Mouse (Mus musculus) forebrain, embryonic 11.5 days (tissue): ENCODE measurements around the gene Unc13d. TPM values are rescaled to one million over a fixed set of nuclear protein-coding genes. Genes with fewer than 3 reads are reported as not detected.

ENCODE experiments used
- ATAC-seq: fragments of 200-750 bp; cut with Nextera tagmentation; replicated peaks from 2 replicates; pipeline ENCODE4 v1.8.0; 2017; ENCODE audit warnings: moderate TSS enrichment; ENCODE audit not compliant: low FRiP score
- DNase-seq: peaks from one replicate; pipeline ENCODE4 v3.0.0-alpha.2; 2017; ENCODE audit warnings: low spot score
- H3K27ac ChIP-seq: fragments of 300-500 bp; sonication (generic); 2 replicates; pipeline ENCODE4 v1.5.1; 2014; ENCODE audit warnings: low read depth, low read length
- H3K27me3 ChIP-seq: fragments of 300-500 bp; sonication (generic); 2 replicates; pipeline ENCODE4 v1.6.1; 2014; ENCODE audit warnings: mild to moderate bottlenecking, low read length, mixed read lengths; ENCODE audit not compliant: control insufficient read depth, insufficient read depth
- H3K36me3 ChIP-seq: fragments of 300-500 bp; sonication (generic); 2 replicates; pipeline ENCODE4 v1.6.1; 2014; ENCODE audit warnings: mild to moderate bottlenecking, low read length, moderate library complexity, mixed read lengths; ENCODE audit not compliant: control insufficient read depth, insufficient read depth
- H3K4me1 ChIP-seq: fragments of 300-500 bp; sonication (generic); replicated peaks from 2 replicates; pipeline ENCODE4 v1.6.1; 2014; ENCODE audit warnings: low read length, mixed read lengths; ENCODE audit not compliant: control insufficient read depth, insufficient read depth
- H3K4me2 ChIP-seq: fragments of 300-500 bp; sonication (generic); 2 replicates; pipeline ENCODE4 v1.6.1; 2014; ENCODE audit warnings: low read depth, mild to moderate bottlenecking, low read length, moderate library complexity, mixed read lengths; ENCODE audit not compliant: severe bottlenecking
- H3K4me3 ChIP-seq: fragments of 300-500 bp; sonication (generic); 2 replicates; pipeline ENCODE4 v1.5.1; 2014; ENCODE audit warnings: low read depth, low read length
- H3K9ac ChIP-seq: fragments of 300-500 bp; sonication (generic); 2 replicates; pipeline ENCODE4 v1.6.1; 2014; ENCODE audit warnings: low read length
- H3K9me3 ChIP-seq: fragments of 300-500 bp; sonication (generic); 2 replicates; pipeline ENCODE4 v1.6.1; 2016; ENCODE audit warnings: low read length, mixed read lengths; ENCODE audit not compliant: control insufficient read depth
- WGBS: fragments of 180-500 bp; shearing (Covaris S2); extraction: QIAGEN DNeasy Blood & Tissue Kit; methylation state at CpG from one replicate; pipeline ENCODE4 v1.1.7; 2014; 5-methylcytosine and 5-hydroxymethylcytosine counted together
- polyA plus RNA-seq: library from polyadenylated mRNA; unstranded; fragments of >200 nt; fragmentation: Nextera tagmentation; extraction: Ambion mirVana; gene quantifications from 2 replicates; pipeline ENCODE4 v1.2.1, GENCODE M21; 2014

Unc13d gene
- polyA plus RNA-seq, 1 experiment from 2014 or later: 2.2 TPM

DNA sequence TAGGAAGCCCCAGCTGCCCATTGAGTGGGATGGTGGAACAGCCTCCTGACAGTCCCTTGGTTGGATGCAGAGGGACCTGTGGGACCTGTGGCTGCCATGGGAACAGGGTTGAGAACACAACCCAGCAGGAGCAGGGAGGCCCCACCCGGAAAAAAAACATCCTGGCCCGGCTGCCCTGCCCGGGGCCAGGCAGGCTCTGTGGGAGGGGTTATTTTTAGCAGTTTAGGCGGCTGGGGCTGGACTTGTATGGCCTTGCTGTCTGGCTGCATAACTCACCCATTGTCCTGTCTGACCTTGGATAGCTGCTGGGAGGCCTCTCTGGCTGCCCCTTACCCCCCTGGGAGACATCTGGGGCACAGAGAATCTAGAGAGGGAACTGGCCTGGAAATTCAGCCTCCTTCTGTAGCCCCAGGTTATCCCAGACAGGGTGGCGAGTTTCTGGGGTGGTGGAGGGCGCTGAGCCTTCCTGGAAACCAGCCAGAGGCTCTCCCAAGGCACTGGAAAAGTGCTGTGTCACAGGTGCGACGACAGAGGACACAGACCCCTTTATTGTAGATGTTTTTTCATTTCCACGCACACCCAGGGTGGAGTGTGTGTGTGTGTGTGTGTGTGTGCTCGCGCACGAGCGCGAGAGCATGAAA is 26.4 kb upstream of the Unc13d start:
- Histone ChIP-seq H3K4me2 (0 out of 2 replicates have a peak overlapping the region, but pooled peaks have one; percentile 18), H3K9me3 (no peaks in the 10 kb centered on the region), H3K4me1 (peaks cover 33% of the 10 kb centered on the region), H3K4me3 (no peak overlapping the region), H3K27ac (no peak overlapping the region; the same call in 1 of the 2 replicates), H3K27me3 (peaks cover 31% of the 10 kb centered on the region), H3K36me3 (no peaks in the 10 kb centered on the region), H3K9ac (no peak overlapping the region; the same call in 1 of the 2 replicates)
- ATAC-seq (no peak), DNase-seq (peak; percentile 63)
- 53% methylated on average over 14 of the region's 14 CpGs for WGBS

DNA sequence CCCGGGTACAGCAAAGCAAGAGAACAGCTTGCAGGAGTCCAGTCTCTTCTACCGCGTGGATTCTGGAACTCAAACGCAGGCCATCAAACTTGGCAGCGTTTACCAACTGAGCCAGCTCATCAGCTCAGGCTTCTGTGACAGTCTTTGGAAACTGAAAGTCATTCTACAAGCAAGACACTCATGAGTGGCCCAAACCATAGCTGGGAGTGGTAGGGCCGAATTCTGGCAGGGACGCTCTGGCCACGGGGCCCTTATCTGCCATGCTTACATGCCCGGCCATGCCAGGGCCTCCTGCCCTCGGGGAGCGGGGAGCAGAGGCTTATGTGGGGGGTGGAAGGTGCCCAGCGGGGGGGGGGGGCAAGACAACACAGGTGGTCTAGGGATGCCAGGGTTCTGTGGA is 25.8 kb upstream of the Unc13d start:
- DNase-seq (no peak), ATAC-seq (no peak)
- Histone ChIP-seq H3K9me3 (no peaks in the 10 kb centered on the region), H3K4me1 (peaks cover 33% of the 10 kb centered on the region), H3K4me2 (no peak overlapping the region), H3K27ac (no peak overlapping the region), H3K4me3 (no peak overlapping the region), H3K36me3 (no peaks in the 10 kb centered on the region), H3K9ac (no peak overlapping the region), H3K27me3 (peaks cover 26% of the 10 kb centered on the region)
- 76% methylated on average over 12 of the region's 12 CpGs for WGBS

DNA sequence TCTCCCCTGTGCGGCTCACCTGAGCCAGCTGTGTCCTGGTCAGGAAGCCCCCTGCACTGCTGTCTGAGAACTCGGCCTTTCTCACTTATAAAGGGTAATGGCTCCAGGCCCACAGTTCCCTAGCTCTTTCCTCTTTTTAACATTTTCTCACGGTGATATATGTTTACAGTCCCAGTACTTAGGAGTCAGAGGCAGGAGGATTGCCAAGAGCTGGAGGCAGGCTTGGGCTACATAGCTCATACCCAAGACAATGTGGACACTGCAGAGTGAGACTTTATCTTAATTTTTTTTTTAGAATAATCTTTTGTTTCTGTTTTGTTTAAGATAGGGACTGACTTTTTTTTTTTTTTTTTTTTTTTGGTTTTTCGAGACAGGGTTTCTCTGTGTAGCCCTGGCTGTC is 24.7 kb upstream of the Unc13d start:
- Histone ChIP-seq H3K4me2 (no peak overlapping the region), H3K27me3 (peaks cover 15% of the 10 kb centered on the region), H3K27ac (peak overlapping the region; percentile 82; the same call in 1 of the 2 replicates), H3K9ac (peak overlapping the region; percentile 55), H3K4me3 (no peak overlapping the region), H3K9me3 (no peaks in the 10 kb centered on the region), H3K36me3 (no peaks in the 10 kb centered on the region), H3K4me1 (peaks cover 29% of the 10 kb centered on the region)
- WGBS: 54% methylated on average over 3 of the region's 4 CpGs
- DNase-seq: no peak
- no peak for ATAC-seq

DNA sequence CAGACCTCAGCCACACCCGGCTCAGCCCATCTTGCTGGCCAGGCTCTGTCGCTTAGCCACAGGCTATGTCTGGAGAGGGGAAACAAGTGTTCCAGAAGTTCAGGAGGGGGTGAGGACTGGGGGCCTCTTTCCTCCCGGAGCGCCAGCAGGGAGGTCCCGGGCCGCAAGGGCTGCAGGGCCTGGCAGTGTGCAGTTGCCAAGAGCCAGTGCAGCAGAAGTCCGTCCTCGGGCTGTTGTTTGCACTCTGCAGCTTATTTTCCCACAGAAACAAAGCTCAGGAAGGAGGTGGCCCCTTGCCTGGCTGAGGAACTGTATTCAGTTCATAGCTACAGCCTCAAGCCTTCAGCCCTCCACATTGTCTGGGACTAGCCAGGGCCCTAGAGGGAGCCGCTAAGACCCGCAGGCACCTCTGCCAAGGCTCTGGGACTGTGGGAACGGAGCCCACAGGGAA is 24.2 kb upstream of the Unc13d start:
- ATAC-seq (no peak), DNase-seq (peak; percentile 67)
- no peaks in the 10 kb centered on the region for H3K9me3 ChIP-seq
- H3K27me3 ChIP-seq: peaks cover 10% of the 10 kb centered on the region
- no peak overlapping the region for H3K4me3 ChIP-seq
- H3K4me2 ChIP-seq: no peak overlapping the region
- WGBS: 24% methylated on average over 11 of the region's 11 CpGs
- peaks cover 28% of the 10 kb centered on the region for H3K4me1 ChIP-seq
- H3K36me3 ChIP-seq: no peaks in the 10 kb centered on the region
- peak overlapping the region; percentile 55 for H3K9ac ChIP-seq
- peak overlapping the region; percentile 82 for H3K27ac ChIP-seq

DNA sequence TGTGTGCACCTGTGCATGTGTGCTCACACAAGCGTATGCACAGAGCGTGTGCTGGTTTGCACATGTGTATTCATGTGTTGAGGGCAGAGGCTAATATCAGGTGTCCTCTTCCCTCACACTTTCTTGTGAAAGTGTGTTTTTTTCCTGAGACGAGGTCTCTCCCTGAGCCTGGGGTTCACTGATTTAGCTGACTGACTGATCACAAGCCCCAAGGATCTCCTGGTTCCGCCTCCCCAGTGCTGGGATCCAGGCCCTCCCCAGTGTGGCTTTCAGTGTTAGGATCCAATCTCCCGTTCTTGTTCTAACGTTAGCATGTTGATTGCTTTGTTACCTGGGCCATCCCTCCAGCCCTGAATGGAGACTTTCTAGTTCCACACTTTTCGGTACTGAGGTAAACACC is 23.1 kb upstream of the Unc13d start:
- no peak overlapping the region for H3K9ac ChIP-seq
- H3K27ac ChIP-seq: no peak overlapping the region
- no peaks in the 10 kb centered on the region for H3K9me3 ChIP-seq
- no peaks in the 10 kb centered on the region for H3K36me3 ChIP-seq
- no peak overlapping the region for H3K4me2 ChIP-seq
- H3K4me3 ChIP-seq: no peak overlapping the region
- no peaks in the 10 kb centered on the region; the same call in 1 of the 2 replicates for H3K27me3 ChIP-seq
- ATAC-seq (no peak), DNase-seq (no peak)
- H3K4me1 ChIP-seq: peaks cover 18% of the 10 kb centered on the region
- WGBS: 89% methylated on average over 7 of the region's 7 CpGs

DNA sequence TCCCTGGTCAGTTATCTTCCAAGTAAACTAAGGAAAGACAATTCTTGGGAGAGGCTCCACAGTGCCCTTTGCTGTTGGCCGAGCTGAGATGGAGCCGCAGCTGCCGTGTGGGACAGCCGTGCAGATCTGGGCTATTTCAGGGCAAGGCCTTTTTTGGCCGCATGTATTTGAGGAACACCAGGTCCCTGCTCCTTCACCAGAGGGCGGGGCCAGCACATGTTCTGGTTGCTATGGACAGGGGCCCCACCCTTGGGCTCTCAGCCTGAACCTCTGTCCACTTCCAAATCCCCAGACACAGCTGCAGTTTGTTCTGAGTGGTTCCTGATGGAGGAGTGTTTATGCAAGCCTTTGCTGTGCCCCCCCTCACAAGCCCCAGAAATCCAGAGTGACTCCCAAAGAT is 22.6 kb upstream of the Unc13d start:
- Histone ChIP-seq H3K4me3 (no peak overlapping the region), H3K27ac (no peak overlapping the region), H3K36me3 (no peaks in the 10 kb centered on the region), H3K9ac (no peak overlapping the region), H3K4me2 (no peak overlapping the region), H3K9me3 (no peaks in the 10 kb centered on the region), H3K4me1 (peaks cover 18% of the 10 kb centered on the region), H3K27me3 (no peaks in the 10 kb centered on the region)
- ATAC-seq (no peak), DNase-seq (no peak)
- 77% methylated on average over 6 of the region's 6 CpGs for WGBS

DNA sequence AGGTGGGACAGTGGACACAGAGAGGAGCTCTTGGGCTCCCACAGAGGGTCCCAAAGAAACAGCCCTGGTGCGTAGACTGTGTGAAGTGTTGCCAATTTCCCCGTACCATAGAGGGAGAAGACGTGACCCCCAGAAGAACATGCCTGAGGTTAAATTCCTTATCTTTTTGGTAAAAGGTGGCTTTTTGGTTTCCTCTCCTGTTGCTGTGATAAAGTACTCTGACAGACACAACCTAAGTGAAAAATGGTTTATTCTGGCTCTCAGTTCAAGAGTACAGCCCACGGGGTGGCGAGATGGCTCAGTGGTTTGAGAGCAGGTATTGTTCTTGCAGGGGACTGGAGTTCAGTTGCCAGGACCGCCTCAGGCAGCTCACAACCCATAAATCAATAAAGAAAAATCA is 21.7 kb upstream of the Unc13d start:
- Histone ChIP-seq H3K27ac (no peak overlapping the region), H3K9me3 (no peaks in the 10 kb centered on the region), H3K27me3 (no peaks in the 10 kb centered on the region), H3K9ac (no peak overlapping the region), H3K4me1 (peaks cover 18% of the 10 kb centered on the region), H3K36me3 (no peaks in the 10 kb centered on the region), H3K4me2 (no peak overlapping the region), H3K4me3 (no peak overlapping the region)
- WGBS: 89% methylated on average over 6 of the region's 6 CpGs
- DNase-seq: no peak
- ATAC-seq: no peak

DNA sequence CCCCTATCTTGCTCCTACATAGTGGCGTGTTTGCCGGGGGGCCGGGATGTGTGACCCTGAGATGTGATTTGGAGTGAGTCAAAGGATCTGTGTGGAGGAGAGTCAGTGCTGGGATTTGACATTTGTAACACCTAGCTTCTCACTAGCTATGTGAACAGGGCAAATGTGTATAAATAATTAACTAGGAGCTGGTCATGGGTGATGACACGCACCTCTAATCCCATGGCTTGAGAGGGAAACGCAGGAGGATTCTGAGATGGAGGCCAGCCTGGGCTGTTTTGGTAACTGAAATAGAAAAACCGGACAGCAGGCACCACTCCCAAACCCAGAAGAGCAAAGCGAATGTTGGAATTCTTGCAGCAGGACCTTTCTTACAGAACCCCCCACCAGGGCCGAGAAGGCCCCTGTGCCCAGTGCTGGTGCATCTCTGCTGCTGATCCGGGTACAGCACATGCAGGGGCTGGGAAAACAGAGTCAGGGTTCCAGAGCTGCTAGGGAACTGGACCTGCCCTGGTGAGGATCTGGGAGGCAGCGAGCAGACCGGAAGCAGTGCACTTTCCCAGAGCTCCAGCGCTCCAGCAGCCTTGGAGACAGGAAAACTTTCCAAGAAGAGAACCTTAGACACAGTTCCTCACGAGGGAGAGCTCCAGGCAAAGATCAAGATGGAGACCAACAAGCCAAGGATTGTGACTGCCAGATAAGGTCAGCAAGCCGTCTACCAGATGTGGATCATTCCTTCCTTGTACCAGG is 21.1 kb upstream of the Unc13d start:
- no peak for ATAC-seq
- no peaks in the 10 kb centered on the region for H3K9me3 ChIP-seq
- 78% methylated on average over 14 of the region's 14 CpGs for WGBS
- H3K4me3 ChIP-seq: no peak overlapping the region
- H3K9ac ChIP-seq: no peak overlapping the region
- H3K27ac ChIP-seq: no peak overlapping the region
- H3K4me1 ChIP-seq: peaks cover 13% of the 10 kb centered on the region
- DNase-seq: no peak
- no peaks in the 10 kb centered on the region for H3K27me3 ChIP-seq
- no peaks in the 10 kb centered on the region for H3K36me3 ChIP-seq
- H3K4me2 ChIP-seq: no peak overlapping the region
